Mouse (Mus musculus): Measurements from ENCODE around the gene Rnf5.

The Rnf5 gene

DNA sequence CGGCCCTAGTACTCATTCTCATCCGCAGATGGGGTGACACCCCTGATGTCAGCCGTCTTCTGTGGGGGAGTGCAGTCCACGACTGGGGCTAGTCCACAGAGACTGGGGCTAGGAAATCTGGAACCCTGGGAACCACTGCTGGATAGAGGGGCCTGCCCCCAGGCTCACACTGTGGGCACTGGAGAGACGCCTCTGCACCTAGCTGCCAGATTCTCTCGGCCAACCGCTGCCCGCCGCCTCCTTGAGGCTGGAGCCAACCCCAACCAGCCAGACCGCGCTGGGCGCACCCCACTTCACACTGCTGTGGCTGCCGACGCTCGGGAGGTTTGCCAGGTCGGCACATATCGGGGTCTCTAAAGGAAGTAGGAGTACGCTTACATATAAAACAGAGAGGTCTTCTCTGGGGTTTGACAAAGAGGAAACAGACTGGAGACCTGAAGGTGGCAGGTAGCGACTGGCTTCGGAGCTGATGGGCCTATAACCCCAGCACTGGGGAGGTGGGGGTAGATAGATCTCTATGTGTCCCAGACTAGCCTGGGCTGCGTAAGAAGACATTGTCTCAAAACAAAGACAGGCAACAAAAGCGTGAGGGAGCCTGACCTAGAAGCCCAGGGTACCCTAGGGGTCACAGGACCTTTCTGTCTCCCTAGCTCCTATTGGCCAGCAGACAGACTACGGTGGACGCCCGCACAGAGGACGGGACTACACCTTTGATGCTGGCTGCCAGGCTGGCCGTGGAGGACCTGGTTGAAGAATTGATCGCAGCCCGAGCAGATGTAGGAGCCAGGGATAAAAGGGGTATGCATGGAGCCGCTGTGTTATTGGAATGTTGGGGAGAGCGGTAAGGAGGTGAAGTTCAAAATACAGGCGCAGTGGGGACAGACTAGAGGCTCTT is 17.4 kb downstream of the Rnf5 start:
- no peak for DNase-seq (ENCODE audit: low spot score)

DNA sequence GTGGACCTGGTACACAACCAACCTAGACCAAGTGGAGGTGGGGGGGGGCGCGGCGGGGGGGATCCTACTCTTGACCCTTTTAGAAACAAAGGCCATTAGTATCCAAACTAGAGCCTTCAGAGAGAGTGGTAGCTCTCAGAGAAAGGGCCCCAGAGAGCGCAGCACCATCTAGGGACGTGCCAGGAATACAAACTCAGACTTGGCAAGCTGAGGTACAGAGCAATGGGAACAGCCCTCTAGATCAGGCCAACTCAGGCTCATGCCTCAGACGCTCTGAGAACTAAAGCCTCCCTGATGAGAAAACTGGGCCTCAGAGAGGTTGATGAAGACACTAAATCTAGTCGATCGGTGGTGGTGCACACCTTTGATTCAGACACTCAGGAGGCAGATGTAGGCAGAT is 18.4 kb downstream of the Rnf5 start:
- no peak for DNase-seq (ENCODE audit: low spot score)

DNA sequence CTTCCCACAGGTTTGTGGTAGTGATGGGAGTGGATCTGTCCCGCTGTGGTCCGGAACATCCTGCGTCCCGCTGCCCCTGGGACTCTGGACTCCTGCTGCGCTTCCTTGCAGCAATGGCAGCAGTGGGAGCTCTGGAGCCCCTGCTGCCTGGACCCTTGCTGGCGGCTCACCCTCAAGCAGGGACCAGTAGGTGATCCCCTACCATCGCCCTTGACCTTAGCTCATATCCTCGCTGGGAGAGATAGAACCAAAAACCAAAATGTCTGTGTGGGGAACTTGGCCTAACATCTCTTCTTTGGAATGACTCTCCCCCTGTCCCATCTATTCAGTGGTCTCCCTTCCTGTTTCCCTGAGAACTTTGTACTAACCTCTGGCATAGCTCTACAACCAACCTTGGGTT is 19.7 kb downstream of the Rnf5 start:
- DNase-seq (ENCODE audit: low spot score) = no peak

DNA sequence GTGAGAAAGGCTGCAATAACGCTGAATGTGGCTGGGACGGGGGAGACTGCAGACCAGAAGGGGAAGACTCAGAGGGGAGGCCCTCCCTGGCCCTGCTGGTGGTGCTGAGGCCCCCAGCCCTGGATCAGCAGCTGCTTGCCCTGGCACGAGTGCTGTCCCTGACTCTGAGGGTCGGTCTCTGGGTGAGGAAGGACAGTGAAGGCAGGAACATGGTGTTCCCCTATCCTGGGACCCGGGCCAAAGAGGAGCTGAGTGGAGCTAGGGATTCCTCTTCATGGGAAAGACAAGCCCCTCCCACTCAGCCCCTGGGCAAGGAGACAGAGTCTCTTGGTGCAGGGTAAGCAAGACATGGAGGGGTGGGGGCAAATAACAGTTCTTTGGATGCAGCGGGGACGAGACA is 20.1 kb downstream of the Rnf5 start:
- DNase-seq (ENCODE audit: low spot score) = no peak

DNA sequence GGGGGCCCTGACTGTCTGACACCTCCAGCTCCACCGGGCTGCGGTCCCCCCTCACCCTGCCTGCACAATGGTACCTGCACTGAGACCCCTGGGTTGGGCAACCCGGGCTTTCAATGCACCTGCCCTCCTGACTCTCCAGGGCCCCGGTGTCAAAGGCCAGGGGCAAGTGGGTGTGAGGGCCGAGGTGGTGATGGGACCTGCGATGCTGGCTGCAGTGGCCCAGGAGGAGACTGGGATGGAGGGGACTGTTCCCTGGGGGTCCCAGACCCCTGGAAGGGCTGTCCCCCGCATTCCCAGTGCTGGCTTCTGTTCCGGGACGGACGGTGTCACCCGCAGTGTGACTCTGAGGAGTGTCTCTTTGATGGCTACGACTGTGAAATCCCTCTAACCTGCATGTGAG is 21.0 kb downstream of the Rnf5 start:
- no peak for DNase-seq (ENCODE audit: low spot score)

DNA sequence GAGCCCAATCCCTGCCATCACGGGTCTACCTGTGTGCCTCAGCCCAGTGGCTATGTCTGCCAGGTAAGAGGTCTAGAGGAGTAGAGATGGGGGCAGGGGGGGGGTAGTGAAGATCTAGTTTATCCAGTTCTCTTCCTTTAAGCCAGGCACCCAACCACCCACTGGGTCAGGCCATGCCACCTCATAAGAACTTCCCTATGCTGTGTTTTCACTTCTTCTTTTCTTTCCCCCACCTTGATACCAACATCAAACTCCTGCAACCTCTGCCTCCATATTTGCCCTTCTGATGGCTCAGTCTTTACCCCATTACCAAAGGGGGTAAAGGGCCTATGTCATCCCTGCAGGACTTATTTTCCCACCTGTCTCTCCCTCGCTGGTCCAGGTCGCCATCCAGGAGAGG is 25.4 kb downstream of the Rnf5 start:
- no peak for DNase-seq (ENCODE audit: low spot score)

DNA sequence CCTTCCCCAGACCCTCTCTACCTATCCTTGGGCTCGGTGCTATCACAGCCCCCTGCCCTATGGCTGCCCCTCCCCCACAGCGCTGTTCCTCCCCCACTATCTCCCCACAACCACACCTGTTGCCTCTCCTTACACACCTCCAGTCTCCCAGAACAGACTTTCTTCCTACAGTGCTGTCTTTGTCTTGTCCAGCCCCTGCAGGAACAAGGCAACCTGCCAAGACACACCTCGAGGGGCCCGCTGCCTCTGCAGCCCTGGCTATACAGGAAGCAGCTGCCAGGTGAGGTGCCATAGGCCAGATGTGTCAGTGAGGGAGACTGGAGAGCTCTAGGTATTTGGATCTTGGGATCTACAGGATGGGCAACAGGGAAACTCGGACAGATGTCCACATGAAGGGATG is 26.9 kb downstream of the Rnf5 start:
- no peak for DNase-seq (ENCODE audit: low spot score)

DNA sequence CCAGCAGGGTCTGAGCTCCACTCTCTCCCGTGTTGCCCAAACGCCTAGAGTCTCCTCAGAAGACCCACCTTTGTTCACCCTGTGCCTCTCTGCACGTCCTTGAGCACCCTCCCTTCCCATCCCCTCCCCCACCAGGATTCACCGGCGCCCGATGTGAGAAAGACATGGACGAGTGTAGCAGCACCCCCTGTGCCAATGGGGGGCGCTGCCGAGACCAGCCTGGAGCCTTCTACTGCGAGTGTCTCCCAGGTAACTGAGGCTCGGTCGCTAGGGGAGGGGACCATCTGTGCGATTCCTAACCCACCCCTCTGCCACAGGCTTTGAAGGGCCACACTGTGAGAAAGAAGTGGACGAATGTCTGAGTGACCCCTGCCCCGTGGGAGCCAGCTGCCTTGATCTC is 31.1 kb downstream of the Rnf5 start:
- no peak for DNase-seq (ENCODE audit: low spot score)

DNA sequence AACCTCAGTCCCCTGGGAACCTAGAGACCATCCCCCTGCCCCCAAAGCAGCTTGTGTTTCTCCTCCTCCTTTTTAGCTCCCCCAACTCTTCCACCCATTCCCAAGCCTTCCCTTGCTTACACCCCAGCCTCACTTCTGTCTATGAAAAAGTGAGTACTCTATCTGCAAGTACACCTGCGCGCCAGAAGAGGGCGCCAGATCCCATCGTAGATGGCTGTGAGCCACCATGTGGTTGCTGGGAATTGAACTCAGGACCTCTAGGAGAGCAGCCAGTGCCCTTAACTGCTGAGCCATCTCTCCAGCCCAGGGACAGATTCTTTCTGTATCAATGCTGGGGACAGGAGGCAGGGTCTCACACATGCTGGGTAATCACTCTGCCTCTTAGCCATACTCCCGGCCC is 31.6 kb downstream of the Rnf5 start:
- no peak for DNase-seq (ENCODE audit: low spot score)

DNA sequence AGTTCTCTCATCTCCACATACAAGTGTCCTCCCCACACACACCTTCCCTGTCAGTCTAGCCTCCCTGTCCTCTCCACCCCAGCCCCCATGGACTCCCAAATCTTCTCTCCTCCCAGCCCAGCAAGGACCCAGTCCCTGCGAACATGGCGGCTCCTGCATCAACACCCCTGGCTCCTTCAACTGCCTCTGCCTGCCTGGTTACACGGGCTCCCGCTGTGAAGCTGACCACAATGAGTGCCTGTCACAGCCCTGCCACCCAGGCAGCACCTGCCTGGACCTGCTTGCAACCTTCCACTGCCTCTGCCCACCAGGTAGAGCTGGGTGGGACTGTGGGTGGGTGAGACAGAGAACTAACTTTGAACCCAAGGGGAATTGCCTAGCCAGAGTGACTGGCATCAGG is 33.6 kb downstream of the Rnf5 start:
- no peak for DNase-seq (ENCODE audit: low spot score)

DNA sequence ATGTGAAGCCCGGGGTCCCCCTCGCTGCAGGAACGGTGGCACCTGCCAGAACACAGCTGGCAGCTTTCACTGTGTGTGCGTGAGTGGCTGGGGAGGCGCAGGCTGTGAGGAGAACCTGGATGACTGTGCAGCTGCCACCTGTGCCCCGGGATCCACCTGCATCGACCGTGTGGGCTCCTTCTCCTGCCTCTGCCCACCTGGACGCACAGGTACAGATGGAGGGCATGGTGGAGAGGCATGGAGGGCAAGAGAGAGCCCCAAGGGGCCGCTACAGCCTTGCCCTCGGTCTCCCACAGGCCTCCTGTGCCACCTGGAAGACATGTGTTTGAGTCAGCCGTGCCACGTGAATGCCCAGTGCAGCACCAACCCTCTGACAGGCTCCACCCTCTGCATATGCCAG is 35.1 kb downstream of the Rnf5 start:
- no peak for DNase-seq (ENCODE audit: low spot score)

DNA sequence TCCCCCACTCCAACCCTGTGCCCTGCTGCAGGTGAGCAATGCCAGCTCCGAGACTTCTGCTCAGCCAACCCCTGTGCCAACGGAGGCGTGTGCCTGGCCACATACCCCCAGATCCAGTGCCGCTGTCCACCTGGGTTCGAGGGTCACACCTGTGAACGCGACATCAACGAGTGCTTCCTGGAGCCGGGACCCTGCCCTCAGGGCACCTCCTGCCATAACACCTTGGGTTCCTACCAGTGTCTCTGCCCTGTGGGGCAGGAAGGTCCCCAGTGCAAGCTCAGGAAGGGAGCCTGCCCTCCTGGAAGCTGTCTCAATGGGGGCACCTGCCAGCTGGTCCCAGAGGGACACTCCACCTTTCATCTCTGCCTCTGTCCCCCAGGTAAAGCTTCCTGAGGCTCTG is 36.2 kb downstream of the Rnf5 start:
- no peak for DNase-seq (ENCODE audit: low spot score)

DNA sequence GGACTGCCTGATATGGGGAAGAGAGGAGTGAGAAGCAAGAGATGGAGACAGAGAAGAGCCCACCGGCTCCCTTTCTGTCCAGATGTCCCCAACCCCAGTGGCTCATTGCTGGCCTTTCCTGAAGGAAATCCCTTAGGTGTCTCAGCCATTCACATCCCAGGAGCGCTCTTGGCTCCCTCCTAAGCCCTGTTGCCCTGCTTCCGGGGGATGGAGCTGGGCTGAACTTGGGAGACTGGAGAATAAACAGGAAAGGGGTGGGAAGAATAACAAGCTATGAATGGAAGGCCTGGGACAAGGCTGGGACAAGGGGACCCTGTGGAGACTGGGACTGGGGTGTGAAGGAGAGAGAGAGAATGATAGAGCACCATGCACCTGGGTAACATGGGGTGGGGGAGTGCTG is 38.7 kb downstream of the Rnf5 start:
- DNase-seq (ENCODE audit: low spot score) = no peak

DNA sequence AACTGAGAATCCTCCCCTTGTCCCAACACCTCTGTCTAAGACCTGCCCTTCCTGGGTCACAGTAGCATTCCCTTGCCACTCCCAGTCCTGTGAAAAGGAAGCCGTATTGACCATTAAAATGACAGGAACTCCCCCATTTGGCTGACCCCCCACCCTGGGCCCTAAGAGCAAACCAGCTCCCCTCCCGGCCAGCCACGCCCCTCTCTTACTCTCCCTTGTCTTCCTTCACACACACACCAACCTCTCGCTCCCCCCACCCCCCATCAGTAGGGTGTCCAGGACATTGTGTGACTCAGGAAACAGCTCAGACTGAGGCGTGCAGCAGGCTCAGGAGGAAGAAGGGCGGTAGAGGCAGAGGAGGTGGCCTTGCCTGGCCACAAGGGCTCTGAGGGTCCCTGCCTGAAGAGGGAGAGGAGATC is 39.5 kb downstream of the Rnf5 start, which contains the start of gene Notch4:
Notch4 (plus strand) TSS at position 266 of the 419 bp plus-strand sequence.
- no peak for DNase-seq (ENCODE audit: low spot score)

DNA sequence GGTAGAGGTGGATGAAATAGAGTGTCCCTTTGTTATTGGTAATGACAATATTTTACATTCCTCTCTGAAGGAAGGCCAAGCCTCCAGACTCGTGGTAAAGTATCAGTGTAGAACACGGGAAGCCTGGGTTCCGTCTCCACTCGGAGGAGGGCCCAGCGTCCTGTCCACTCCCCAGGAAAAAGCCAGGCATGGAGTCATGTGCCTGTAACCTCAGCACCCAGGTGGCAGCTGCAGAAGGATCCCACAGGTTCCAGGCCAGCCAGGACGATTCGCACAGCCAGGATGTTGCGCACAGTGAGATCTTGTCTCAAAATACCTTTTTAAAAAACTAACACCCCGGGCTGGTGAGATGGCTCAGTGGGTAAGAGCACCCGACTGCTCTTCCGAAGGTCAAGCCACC is 40.1 kb downstream of the Rnf5 start:
- no peak for DNase-seq (ENCODE audit: low spot score)

DNA sequence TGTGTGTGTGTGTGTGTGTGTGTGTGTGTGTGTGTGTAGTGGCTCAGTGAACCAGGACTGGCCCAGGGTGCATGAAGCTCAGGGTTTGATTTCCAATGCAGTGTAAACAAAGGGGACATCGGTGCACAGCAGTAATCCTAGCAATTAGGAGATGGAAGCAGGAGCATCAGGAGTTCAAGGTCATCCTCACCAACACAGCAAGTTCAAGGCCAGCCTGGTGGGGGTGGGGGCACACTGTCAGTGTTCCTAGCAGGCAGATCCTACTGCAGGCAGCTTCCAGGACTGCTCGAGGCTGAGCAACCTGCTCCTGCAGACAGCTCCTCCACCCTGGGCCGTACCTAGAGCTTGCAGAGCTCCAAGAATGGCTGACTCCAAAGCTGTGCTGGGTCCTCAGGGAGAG is 40.9 kb downstream of the Rnf5 start:
- no peak for DNase-seq (ENCODE audit: low spot score)

DNA sequence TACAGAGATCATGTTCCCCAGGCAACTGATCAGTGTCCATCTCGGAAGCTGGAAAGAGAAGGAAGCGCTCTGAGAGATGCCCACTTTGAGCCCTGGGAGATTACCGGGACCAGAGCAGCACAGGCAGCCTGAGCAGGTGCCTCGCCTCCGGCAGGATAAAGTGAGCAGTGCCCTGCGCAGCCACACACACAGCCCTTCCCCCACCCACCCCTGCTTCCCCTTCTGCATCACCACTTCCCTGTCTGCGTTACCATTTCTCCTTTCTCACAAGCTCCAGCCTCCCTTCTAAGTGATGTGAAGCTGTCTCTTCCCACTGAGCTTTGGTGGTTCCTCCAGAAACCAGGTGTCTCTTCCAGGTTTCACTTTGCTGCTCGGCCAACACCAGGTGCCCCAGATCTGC is 42.3 kb downstream of the Rnf5 start:
- DNase-seq (ENCODE audit: low spot score) = no peak

DNA sequence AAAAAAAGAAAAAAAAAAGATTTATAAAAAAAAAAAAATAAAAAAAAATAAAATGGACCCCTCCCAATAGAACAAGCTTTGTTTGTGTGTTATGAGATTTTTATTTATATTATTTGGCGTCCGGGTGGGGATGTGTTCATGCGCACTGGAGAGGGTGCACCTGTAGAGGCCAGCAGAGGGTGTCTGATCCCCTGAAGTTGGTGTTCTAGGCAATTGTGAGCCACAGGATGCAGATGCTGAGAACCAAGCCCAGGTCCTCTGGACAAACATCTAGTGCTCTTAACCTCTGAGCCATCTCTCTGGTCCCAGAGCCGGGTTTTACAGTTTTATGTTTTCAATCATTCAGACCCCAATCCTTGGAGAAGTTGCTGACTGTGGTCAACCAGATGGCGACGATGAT is 43.1 kb downstream of the Rnf5 start:
- DNase-seq (ENCODE audit: low spot score) = no peak

DNA sequence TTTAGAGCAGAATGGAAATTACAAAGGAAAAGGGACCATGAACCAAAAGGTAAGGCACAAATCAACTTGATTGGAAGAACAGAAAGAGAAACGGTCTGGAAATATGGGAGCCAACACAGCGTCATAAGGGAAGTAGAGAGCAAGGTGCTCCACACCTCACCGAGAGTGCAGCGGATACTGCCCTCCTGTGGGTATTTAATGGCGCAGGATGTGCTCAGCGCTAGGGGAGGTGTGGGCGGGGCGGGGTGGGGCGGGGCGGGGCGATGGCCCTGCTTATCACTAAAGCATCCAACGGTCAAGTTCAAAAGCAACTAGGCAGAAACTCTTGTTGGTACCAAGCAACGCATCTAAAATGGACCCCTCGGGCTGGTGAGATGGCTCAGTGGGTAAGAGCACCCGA is 43.6 kb downstream of the Rnf5 start:
- no peak for DNase-seq (ENCODE audit: low spot score)

DNA sequence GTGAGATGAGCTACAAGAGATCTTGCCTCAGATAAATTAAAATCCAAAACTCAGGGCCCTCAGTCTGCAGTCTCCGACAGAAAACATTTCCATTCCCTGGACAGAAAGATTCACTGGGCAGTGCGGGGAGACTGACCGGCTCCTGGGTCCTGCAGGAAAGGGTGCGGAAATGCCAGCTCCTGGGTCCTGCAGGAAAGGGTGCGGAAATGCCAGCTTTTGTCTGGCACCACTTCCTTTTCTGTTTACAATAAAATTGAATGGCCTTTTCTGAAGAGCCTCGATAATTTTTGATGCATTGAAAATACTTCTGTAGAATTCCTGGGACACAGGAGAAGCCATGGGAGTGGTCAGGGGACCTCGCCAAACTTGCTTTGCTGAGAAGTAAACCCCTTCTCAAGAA is 44.4 kb downstream of the Rnf5 start:
- DNase-seq (ENCODE audit: low spot score) = no peak

DNA sequence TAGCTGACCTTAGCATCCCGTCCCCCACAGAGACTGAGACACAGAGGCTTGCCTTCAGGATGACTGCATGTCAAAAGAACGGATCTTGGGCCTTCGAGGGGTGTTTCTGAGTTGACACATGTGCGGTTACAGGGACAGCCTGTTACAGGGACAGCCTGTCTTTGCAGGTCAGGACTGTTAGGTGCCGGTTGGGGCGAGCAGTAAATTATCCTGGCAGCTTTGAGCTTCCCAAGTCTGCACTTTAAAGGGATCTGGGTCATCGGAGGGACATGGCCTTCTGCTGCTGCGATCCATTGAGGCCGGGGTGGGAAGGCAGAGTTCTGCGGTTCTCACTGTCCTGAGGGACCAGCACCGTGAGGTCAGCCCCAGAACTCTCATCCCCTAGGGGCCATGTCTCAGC is 46.1 kb downstream of the Rnf5 start:
- no peak for DNase-seq (ENCODE audit: low spot score)

DNA sequence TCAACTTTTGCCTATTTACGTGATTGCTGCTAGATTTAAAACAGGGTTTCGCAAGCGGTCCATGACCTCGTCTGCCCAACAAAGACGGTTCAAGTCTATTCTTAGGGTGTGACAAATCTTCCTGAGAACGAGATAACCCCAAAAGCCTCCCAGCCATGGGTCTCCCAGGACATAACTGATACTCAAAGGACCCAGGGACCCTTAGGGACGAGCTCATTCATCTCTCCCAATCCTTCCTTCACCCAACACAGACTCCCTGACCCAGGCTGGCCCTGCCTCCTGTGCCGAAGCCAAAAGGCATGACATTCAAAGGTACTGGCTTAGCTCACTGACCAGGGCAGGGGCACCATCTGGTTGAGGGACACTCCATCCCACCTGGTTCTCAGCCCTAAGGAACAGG is 47.1 kb downstream of the Rnf5 start:
- DNase-seq (ENCODE audit: low spot score) = no peak

DNA sequence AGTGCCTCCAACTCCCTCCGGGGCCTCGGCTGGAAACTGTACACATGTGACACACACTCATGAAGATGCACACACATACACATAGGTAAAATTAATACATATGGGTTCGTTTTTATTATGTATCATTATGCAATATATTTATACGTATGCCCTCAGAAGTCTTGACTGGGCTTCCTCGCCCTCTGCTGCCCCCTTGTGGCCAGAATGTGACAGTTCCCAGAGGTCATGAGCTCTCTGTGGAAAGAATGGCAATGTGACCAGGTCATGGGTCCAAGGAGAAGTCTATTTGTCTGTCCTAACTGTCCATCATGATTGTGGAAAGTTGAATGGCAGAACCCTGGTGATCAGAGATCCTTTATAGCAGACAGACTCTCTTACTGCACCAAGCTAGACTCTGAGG is 48.0 kb downstream of the Rnf5 start:
- DNase-seq (ENCODE audit: low spot score) = peak; percentile 77
